Mouse (Mus musculus) embryonic facial prominence, embryonic 11.5 days (tissue): ENCODE data around the gene Nop9. TPM values are rescaled to one million over a fixed set of nuclear protein-coding genes. Genes with fewer than 3 reads are reported as not detected.

ENCODE experiments used
- ATAC-seq: fragments of 200-750 bp; cut with Nextera tagmentation; replicated peaks from 2 replicates; pipeline ENCODE4 v1.8.0; 2017; ENCODE audit warnings: low read depth; ENCODE audit not compliant: insufficient number of reproducible peaks, low FRiP score, low TSS enrichment
- DNase-seq: peaks from one replicate; pipeline ENCODE4 v3.0.0-alpha.2; 2015; ENCODE audit warnings: low spot score
- H3K27ac ChIP-seq: fragments of 300-500 bp; sonication (generic); replicated peaks from 2 replicates; pipeline ENCODE4 v1.5.1; 2014; ENCODE audit warnings: mild to moderate bottlenecking, low read depth, low read length, control low read depth
- H3K27me3 ChIP-seq: fragments of 300-500 bp; sonication (generic); 2 replicates; pipeline ENCODE4 v1.6.1; 2014; ENCODE audit warnings: mild to moderate bottlenecking, low read length, moderate library complexity, mixed read lengths; ENCODE audit not compliant: control insufficient read depth, insufficient read depth
- H3K36me3 ChIP-seq: fragments of 300-500 bp; sonication (generic); replicated peaks from 2 replicates; pipeline ENCODE4 v1.6.1; 2014; ENCODE audit warnings: low read depth, mild to moderate bottlenecking, low read length, moderate library complexity, mixed read lengths; ENCODE audit not compliant: control insufficient read depth, insufficient read depth
- H3K4me1 ChIP-seq: fragments of 300-500 bp; sonication (generic); 2 replicates; pipeline ENCODE4 v1.6.1; 2014; ENCODE audit warnings: low read length, mixed read lengths; ENCODE audit not compliant: control insufficient read depth, insufficient read depth
- H3K4me2 ChIP-seq: fragments of 300-500 bp; sonication (generic); 2 replicates; pipeline ENCODE4 v1.6.1; 2014; ENCODE audit warnings: low read depth, mild to moderate bottlenecking, control low read depth, low read length, moderate library complexity
- H3K4me3 ChIP-seq: fragments of 300-500 bp; sonication (generic); 2 replicates; pipeline ENCODE4 v1.5.1; 2014; ENCODE audit warnings: low read depth, low read length, control low read depth
- H3K9ac ChIP-seq: fragments of 300-500 bp; sonication (generic); replicated peaks from 2 replicates; pipeline ENCODE4 v1.6.1; 2014; ENCODE audit warnings: mild to moderate bottlenecking, control low read depth, low read length
- H3K9me3 ChIP-seq: fragments of 300-500 bp; sonication (generic); replicated peaks from 2 replicates; pipeline ENCODE4 v1.6.1; 2016; ENCODE audit warnings: mild to moderate bottlenecking, low read length, inconsistent platforms, mixed read lengths; ENCODE audit not compliant: control insufficient read depth
- WGBS: fragments of 180-500 bp; shearing (Covaris S2); extraction: QIAGEN DNeasy Blood & Tissue Kit; methylation state at CpG from one replicate; pipeline ENCODE4 v1.1.7; 2014; 5-methylcytosine and 5-hydroxymethylcytosine counted together
- polyA plus RNA-seq: library from polyadenylated mRNA; unstranded; fragments of >200 nt; fragmentation: Nextera tagmentation; extraction: Ambion mirVana; gene quantifications from 2 replicates; pipeline ENCODE4 v1.2.1, GENCODE M21; 2014

Nop9 gene
- polyA plus RNA-seq, 1 experiment from 2014 or later: 59.4 TPM

DNA sequence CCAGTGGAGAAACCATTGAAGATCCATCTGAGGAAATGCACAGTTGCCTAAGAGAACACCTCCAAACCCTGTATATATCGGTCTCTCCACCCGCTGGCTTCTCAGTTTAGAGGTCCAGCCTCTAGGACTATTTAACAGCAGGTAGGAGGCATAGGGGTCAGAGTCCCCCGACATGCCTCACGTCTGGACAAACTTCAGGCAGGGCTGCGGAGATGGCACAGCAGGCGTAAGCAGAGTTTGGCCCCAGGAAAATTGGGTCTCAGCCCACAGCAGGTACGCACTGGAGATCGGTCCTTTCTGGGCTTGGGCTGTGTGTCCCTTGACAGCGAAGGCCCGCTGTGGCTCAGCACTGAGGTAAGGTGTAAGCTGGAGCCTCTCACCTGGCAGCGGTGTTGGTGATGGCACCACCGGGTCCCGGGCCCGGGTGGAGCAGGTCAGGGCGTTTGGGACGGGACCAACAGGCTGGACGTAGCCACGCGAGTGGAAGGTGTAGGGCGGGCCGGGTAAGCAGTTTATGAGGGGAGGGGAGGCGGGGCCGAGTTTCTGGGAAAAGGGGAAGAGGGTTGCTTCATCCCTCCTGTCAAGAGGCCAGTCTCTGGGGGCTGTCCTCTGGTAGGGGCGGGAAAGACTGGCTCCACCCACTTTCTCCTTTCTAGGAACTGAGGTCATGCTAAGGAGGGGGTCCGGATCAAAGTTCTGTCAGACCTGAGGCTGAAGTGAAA lies 32.3 kb upstream of the Nop9 start:
- Histone ChIP-seq H3K9ac (no peak overlapping the region), H3K36me3 (no peaks in the 10 kb centered on the region), H3K27ac (no peak overlapping the region), H3K4me2 (peak overlapping the region; percentile 22; the same call in 1 of the 2 replicates), H3K4me3 (no peak overlapping the region), H3K27me3 (peaks cover 4% of the 10 kb centered on the region), H3K9me3 (no peaks in the 10 kb centered on the region), H3K4me1 (no peaks in the 10 kb centered on the region)
- ATAC-seq (no peak), DNase-seq (peak; percentile 23)
- 13% methylated on average over 25 of the region's 25 CpGs for WGBS

DNA sequence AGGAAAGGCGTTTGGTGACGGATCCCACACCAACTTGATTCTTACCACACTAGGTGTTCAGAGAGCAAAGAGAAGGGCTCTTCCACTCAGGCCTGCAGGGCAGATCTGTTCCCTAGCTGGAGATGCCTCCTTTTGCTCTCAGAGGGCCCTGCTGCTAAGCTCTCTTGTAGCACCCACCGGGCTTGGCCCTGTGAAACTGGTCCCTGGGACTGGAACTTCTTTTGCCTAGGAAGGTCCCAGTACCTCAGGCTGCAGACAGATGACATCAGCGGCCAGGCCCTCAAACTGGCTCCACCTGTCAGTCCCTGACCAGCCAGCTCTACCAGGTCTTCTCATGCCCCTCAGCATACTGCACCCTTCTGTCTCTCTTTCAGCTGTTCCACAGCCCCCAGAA lies 31.8 kb upstream of the Nop9 start, which contains the start of gene Tgm1:
Gene Tgm1, minus strand, starts transcription at position 198 of the 394 bp plus-strand sequence.
- WGBS: 20% methylated on average over 4 of the region's 4 CpGs
- DNase-seq (no peak), ATAC-seq (no peak)
- H3K9me3 ChIP-seq: no peaks in the 10 kb centered on the region
- H3K27me3 ChIP-seq: peaks cover 4% of the 10 kb centered on the region
- H3K9ac ChIP-seq: no peak within 1 kb of the TSS
- H3K4me2 ChIP-seq: peak within 1 kb of the TSS; percentile 22; the same call in 1 of the 2 replicates
- peaks cover 3% of the 10 kb centered on the region; the same call in 1 of the 2 replicates for H3K36me3 ChIP-seq
- H3K4me3 ChIP-seq: no peak within 1 kb of the TSS
- H3K27ac ChIP-seq: no peak within 1 kb of the TSS
- H3K4me1 ChIP-seq: no peaks in the 10 kb centered on the region

DNA sequence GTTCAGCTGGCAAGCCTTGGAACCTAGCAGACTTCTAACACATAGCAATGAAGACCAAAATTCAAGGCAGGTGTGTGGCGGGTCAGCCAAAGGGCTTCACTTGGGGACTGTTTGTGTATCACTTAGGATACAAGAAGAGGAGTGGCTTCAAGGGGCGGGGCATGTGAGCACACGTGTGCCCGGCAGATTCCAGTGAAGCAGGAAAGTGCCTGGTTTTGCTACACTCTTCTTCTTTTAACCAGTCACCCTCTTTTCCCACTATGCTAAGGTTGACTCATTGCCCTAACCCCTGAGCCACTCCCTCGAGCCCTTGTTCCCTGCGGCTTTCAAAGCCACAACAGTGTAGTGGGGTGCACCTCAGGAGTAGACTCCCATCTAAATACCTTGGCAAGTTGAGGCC lies 30.6 kb upstream of the Nop9 start:
- Histone ChIP-seq H3K27me3 (peaks cover 4% of the 10 kb centered on the region), H3K4me3 (no peak overlapping the region), H3K9ac (no peak overlapping the region), H3K27ac (no peak overlapping the region), H3K36me3 (peaks cover 3% of the 10 kb centered on the region; the same call in 1 of the 2 replicates), H3K4me2 (no peak overlapping the region), H3K4me1 (no peaks in the 10 kb centered on the region), H3K9me3 (no peaks in the 10 kb centered on the region)
- ATAC-seq (no peak), DNase-seq (peak; percentile 29)
- 37% methylated on average over 6 of the region's 6 CpGs for WGBS

DNA sequence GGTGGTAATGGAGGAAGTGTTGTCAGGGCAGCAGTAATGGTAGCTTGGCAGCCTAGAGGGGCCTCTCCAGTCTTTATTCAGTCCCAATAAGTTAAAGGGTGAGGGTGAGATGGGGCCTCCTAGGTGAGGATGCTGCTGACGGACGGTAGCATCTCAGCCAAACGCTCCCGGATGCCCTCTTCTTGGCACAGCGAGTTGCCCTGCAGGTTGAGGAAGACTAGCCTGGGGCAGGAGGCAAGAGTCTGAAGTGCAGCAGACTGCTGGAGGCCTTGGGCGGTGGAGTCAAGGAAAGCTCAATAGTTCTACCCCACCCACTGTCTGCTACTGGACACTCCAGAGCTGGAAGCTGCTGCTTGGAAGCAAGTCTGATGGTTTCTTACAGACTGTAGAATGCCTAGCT lies 29.2 kb upstream of the Nop9 start:
- Histone ChIP-seq H3K27me3 (peaks cover 4% of the 10 kb centered on the region), H3K27ac (no peak overlapping the region), H3K36me3 (peaks cover 3% of the 10 kb centered on the region; the same call in 1 of the 2 replicates), H3K9ac (no peak overlapping the region), H3K4me2 (no peak overlapping the region), H3K4me3 (no peak overlapping the region), H3K9me3 (no peaks in the 10 kb centered on the region), H3K4me1 (no peaks in the 10 kb centered on the region)
- ATAC-seq (no peak), DNase-seq (no peak)
- WGBS: 96% methylated on average over 6 of the region's 6 CpGs

DNA sequence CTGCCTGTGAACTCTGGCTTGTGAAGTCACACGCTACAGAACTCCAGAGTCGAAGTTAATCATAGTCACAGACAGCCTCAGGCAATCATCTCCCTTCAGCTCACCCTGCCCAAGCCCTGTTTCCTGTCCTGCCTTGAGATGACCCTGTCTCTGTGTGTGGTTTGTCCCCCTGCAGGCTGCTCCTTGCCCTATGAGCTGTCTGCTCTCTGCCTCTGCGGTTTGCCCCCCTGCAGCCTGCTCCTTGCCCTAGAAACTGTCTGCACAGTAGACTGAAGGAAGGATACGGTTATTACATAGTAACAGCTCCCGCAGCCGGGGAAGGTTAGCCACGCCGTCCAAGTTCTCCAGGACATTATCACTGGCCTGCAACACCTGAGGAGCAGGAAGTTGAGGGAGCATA lies 28.6 kb upstream of the Nop9 start:
- no peak overlapping the region for H3K4me2 ChIP-seq
- ATAC-seq: no peak
- WGBS: 42% methylated on average over 8 of the region's 8 CpGs

DNA sequence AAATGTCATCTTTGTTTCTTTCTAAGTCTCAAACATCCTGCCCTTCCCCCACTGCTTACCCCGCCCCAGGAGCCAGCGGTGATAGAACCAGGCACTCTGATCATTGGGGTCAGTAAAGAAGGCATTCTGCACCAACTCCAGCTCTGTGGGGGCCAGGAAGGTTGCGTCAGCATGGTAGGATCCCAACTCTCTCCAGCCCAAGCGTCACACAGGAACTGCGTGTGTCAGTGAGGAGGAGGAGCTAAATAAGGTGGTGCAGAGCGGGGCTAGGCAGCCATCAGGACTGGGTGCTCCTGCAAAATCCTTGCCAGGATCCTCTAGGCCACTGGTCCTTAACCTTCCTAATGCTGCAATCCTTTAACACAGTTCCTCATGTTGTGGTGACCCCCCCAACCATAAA lies 25.8 kb upstream of the Nop9 start:
- no peaks in the 10 kb centered on the region for H3K9me3 ChIP-seq
- WGBS: 86% methylated on average over 6 of the region's 6 CpGs
- H3K4me2 ChIP-seq: no peak overlapping the region
- H3K4me3 ChIP-seq: no peak overlapping the region
- H3K4me1 ChIP-seq: no peaks in the 10 kb centered on the region
- peaks cover 3% of the 10 kb centered on the region; the same call in 1 of the 2 replicates for H3K36me3 ChIP-seq
- H3K27me3 ChIP-seq: no peaks in the 10 kb centered on the region
- ATAC-seq: no peak
- no peak overlapping the region for H3K9ac ChIP-seq
- no peak for DNase-seq
- H3K27ac ChIP-seq: no peak overlapping the region

More for the DNA sequence above, 28.6 kb upstream of the Nop9 start:
- Histone ChIP-seq H3K9ac (no peak overlapping the region), H3K4me3 (no peak overlapping the region), H3K36me3 (peaks cover 3% of the 10 kb centered on the region; the same call in 1 of the 2 replicates), H3K4me1 (no peaks in the 10 kb centered on the region), H3K27me3 (peaks cover 4% of the 10 kb centered on the region), H3K9me3 (no peaks in the 10 kb centered on the region), H3K27ac (no peak overlapping the region)
- DNase-seq: no peak

DNA sequence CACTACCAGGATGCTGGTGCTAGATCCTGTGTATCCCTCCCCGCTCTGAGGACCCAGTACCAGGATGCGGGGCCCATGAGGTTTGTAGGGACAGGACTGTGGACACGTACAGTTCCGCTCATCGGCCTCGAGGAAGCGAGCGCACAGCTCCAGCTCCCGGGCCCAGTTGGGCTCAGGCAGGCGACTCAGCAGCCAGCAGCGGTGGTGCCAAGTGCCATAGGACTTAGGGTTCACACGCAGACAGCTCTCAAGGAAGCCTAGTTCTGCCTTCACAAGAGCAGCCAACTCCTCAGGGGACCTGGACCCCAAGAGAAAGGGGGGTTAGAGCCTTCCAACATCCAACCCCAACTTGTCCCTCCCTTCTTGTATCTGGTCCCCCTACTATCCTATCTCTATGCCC lies 24.8 kb upstream of the Nop9 start:
- no peaks in the 10 kb centered on the region for H3K9me3 ChIP-seq
- no peak overlapping the region for H3K9ac ChIP-seq
- no peaks in the 10 kb centered on the region for H3K27me3 ChIP-seq
- no peak overlapping the region for H3K27ac ChIP-seq
- H3K4me3 ChIP-seq: no peak overlapping the region
- ATAC-seq (no peak), DNase-seq (no peak)
- no peak overlapping the region for H3K4me2 ChIP-seq
- H3K4me1 ChIP-seq: no peaks in the 10 kb centered on the region
- 89% methylated on average over 12 of the region's 12 CpGs for WGBS
- peaks cover 3% of the 10 kb centered on the region; the same call in 1 of the 2 replicates for H3K36me3 ChIP-seq

DNA sequence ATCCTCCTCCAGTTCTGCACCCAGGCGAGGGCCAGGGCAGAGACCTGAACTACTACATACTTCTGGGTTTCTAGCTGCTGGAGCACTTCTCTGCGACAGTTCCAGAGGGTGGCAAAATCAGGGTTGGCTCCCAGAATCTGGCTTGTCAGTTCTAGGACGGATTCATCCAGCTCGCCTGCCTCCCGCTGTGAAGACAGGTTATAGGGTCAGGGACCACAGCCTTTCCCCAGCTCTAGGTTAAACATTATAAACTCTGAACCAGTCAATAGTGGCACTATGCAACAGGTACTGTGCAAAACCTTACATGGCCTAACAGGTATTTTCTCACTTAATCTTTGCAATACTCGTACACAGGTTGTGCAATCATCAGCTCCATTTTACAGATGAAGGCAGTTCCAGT lies 24.4 kb upstream of the Nop9 start:
- 78% methylated on average over 6 of the region's 6 CpGs for WGBS
- ATAC-seq: no peak
- no peak for DNase-seq
- peak overlapping the region; percentile 72 for H3K9ac ChIP-seq
- H3K9me3 ChIP-seq: no peaks in the 10 kb centered on the region
- H3K27me3 ChIP-seq: no peaks in the 10 kb centered on the region
- H3K4me3 ChIP-seq: peak overlapping the region; percentile 75
- H3K4me2 ChIP-seq: peak overlapping the region; percentile 69
- no peaks in the 10 kb centered on the region for H3K4me1 ChIP-seq
- H3K36me3 ChIP-seq: peaks cover 3% of the 10 kb centered on the region; the same call in 1 of the 2 replicates
- H3K27ac ChIP-seq: no peak overlapping the region
